Mouse (Mus musculus): ENCODE measurements around the gene Sh2b1.

- TF ChIP-seq CTCF (IDR thresholded peaks at IDR 0.05; ENCODE audit: control insufficient read depth, insufficient read depth, low read length) (no peak), POLR2A (IDR thresholded peaks at IDR 0.05; ENCODE audit: borderline replicate concordance, control insufficient read depth, low read depth, low read length) (no peak)
Measured at GRCm38 (mm10) chr7:126463004-126463403, 12.2 kb downstream of the Sh2b1 start, which contains the start of gene Atp2a1.

Measured in bone marrow, adult 2 months (tissue).